Mouse (Mus musculus) duodenum, adult 2 months (tissue): ENCODE data around the gene Olfr1463. TPM values are rescaled to one million over a fixed set of nuclear protein-coding genes. Genes with fewer than 3 reads are reported as not detected.

Experiments used
- polyA plus RNA-seq: library from polyadenylated mRNA; depleted of rRNA; stranded (reverse); fragments of >200 nt; gene quantifications from 2 replicates; pipeline ENCODE4 v1.2.3, GENCODE M21; 2012; ENCODE audit warnings: low replicate concordance; rRNA removed

The Olfr1463 gene
- not detected in 2 replicates for polyA plus RNA-seq

GRCm38 (mm10) chr19:13231028-13231427 lies at the start of gene Olfr1463:
Gene Olfr1463 (plus strand): TSS chr19:13231328.

GRCm38 (mm10) chr19:13185434-13185833 lies 45.7 kb upstream of the Olfr1463 start, which contains the start of gene Olfr1462:
Gene Olfr1462 (plus strand): TSS chr19:13185734.

Other genes starting within 250 kb of the Olfr1463 start
- gene Olfr1451, start 236.3 kb upstream of the Olfr1463 start, polyA plus RNA-seq: not detected in 2 replicates
- not detected in 2 replicates for gene Olfr1453, start 203.0 kb upstream of the Olfr1463 start, polyA plus RNA-seq
- not detected in 2 replicates for gene Olfr1454, start 170.7 kb upstream of the Olfr1463 start, polyA plus RNA-seq
- not detected in 2 replicates for gene Olfr1457, start 133.4 kb upstream of the Olfr1463 start, polyA plus RNA-seq
- not detected in 2 replicates for gene Olfr1458, start 124.6 kb upstream of the Olfr1463 start, polyA plus RNA-seq
- gene Olfr1459, start 81.8 kb upstream of the Olfr1463 start, polyA plus RNA-seq: not detected in 2 replicates
- gene Olfr1461, start 68.3 kb upstream of the Olfr1463 start, polyA plus RNA-seq: not detected in 2 replicates
- not detected in 2 replicates for gene Olfr1462, start 45.6 kb upstream of the Olfr1463 start, polyA plus RNA-seq
- not detected in 2 replicates for gene Olfr1465, start 84.2 kb downstream of the Olfr1463 start, polyA plus RNA-seq
- not detected in 2 replicates for gene Olfr1466, start 107.5 kb downstream of the Olfr1463 start, polyA plus RNA-seq
- gene Olfr1467, start 130.9 kb downstream of the Olfr1463 start, polyA plus RNA-seq: not detected in 2 replicates
- gene Olfr1469, start 176.5 kb downstream of the Olfr1463 start, polyA plus RNA-seq: not detected in 2 replicates
- gene Olfr1471, start 212.1 kb downstream of the Olfr1463 start, polyA plus RNA-seq: not detected in 2 replicates
- not detected in 2 replicates for gene Olfr1472, start 224.8 kb downstream of the Olfr1463 start, polyA plus RNA-seq
- gene Olfr1474, start 238.2 kb downstream of the Olfr1463 start, polyA plus RNA-seq: not detected in 2 replicates
- gene Olfr1475, start 248.9 kb downstream of the Olfr1463 start, polyA plus RNA-seq: not detected in 2 replicates